Mouse (Mus musculus): ENCODE results near the gene Kcnma1. TPM values are rescaled to one million over a fixed set of nuclear protein-coding genes. Genes with fewer than 3 reads are reported as not detected.
A peak's percentile ranks its signal among the peaks of the same experiment; 100 is the strongest.

Gene Kcnma1
- polyA plus RNA-seq, 1 experiment from 2014 or later, result 7.8 TPM

DNA sequence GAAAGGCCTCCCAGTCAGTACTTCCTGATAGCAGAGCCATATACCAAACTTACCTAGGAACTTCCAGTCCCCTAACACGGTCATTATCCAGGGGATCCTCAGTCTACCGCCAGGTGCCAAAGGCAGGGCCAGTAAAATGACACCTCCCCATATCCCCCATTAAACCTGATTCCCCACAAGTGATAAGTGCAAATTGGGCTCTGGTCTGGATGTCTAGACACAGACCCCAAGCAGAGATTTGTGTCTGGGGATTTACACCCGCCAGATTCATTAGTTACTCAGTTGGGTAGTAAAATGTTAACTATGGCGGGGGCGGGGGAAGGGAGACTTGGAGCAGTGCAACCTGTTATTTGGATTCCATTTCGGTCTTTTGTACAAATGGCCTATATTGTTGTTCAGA, 562.6 kb downstream of the Kcnma1 start:
- H3K4me2 ChIP-seq, result no peak overlapping the region
- H3K9ac ChIP-seq, result no peak overlapping the region
- H3K36me3 ChIP-seq, result no peaks in the 10 kb centered on the region
- no peak for ATAC-seq (ENCODE audit: insufficient number of reproducible peaks, low FRiP score, low TSS enrichment, low read depth)
- no peak overlapping the region for H3K4me3 ChIP-seq
- no peaks in the 10 kb centered on the region for H3K9me3 ChIP-seq
- WGBS, result 29% methylated on average over 6 of the region's 6 CpGs
- no peak overlapping the region for H3K27ac ChIP-seq
- H3K4me1 ChIP-seq, result peaks cover 3% of the 10 kb centered on the region; the same call in 1 of the 2 replicates
- H3K27me3 ChIP-seq, result no peaks in the 10 kb centered on the region

DNA sequence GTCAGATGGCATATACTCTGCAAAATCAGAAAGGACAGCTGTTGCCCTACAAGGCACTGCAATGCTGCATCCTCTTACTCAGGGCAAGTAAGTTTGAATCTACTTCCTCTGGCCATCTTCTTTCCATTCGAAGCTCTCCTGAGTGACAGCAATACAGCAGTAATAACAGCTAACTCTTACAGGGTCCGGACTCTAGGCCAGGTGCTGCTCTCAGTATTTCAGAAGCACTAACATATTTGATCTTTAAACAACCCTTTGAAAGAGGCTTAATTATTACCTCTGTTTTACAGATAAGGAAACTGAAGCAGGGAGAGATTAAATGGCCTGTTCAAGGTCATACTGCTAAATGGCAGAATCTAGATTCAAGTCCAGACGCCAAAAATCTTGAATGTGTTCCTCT, 576.8 kb downstream of the Kcnma1 start:
- no peak overlapping the region for H3K9ac ChIP-seq
- WGBS, result 60% methylated on average over 3 of the region's 3 CpGs
- H3K36me3 ChIP-seq, result no peaks in the 10 kb centered on the region
- no peaks in the 10 kb centered on the region for H3K9me3 ChIP-seq
- no peaks in the 10 kb centered on the region; the same call in 1 of the 2 replicates for H3K4me1 ChIP-seq
- no peak for ATAC-seq (ENCODE audit: insufficient number of reproducible peaks, low FRiP score, low TSS enrichment, low read depth)
- H3K27me3 ChIP-seq, result no peaks in the 10 kb centered on the region
- no peak overlapping the region for H3K4me2 ChIP-seq
- H3K4me3 ChIP-seq, result no peak overlapping the region
- no peak overlapping the region for H3K27ac ChIP-seq

DNA sequence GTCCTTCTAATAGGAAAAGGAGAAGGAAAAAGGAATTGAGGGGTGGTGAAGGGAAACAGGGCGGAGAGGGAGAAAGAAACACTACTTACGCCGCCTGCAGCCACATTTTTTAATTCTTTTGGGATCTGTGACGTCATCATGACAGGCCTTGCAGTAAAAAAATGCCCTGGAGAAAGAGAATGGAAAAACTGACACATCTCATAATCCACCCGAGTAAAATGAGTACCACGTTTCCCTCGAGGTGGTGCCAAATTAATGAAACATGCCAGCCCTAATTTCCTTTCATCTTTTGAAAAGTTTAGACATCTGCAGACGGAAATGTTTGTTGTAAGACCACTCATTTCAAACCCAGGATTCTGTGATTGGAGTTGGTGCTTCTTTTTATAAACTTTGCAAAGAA, 578.4 kb downstream of the Kcnma1 start:
- ATAC-seq (ENCODE audit: insufficient number of reproducible peaks, low FRiP score, low TSS enrichment, low read depth), result no peak
- 26% methylated on average over 8 of the region's 8 CpGs for WGBS
- no peaks in the 10 kb centered on the region for H3K36me3 ChIP-seq
- H3K4me3 ChIP-seq, result no peak overlapping the region
- H3K4me2 ChIP-seq, result no peak overlapping the region
- H3K9ac ChIP-seq, result no peak overlapping the region
- H3K4me1 ChIP-seq, result no peaks in the 10 kb centered on the region; the same call in 1 of the 2 replicates
- no peaks in the 10 kb centered on the region for H3K9me3 ChIP-seq
- H3K27me3 ChIP-seq, result no peaks in the 10 kb centered on the region
- H3K27ac ChIP-seq, result no peak overlapping the region

DNA sequence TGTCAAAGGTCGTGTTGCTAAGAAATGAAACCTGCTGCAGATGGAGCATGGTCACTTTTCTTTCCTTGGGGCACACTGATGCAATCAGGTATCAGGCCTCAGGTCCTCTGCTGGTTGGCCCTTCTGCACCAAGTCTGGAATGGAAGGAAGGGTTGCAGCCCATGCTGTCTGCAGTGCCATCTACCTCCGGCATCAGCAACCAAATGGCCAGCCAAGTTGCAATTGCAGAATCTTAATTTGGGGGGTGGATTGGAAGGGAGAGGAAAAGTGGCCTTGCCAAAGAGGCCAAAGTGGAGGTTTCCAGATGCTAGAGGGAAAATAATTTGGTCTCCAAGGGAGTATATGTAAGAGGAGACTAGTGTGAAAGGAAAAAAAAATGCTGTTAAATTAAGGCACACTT, 584.3 kb downstream of the Kcnma1 start:
- 58% methylated on average over 2 of the region's 2 CpGs for WGBS
- peaks cover 8% of the 10 kb centered on the region; the same call in 1 of the 2 replicates for H3K4me1 ChIP-seq
- no peak overlapping the region for H3K4me2 ChIP-seq
- no peak for ATAC-seq (ENCODE audit: insufficient number of reproducible peaks, low FRiP score, low TSS enrichment, low read depth)
- H3K27ac ChIP-seq, result no peak overlapping the region
- H3K36me3 ChIP-seq, result no peaks in the 10 kb centered on the region
- H3K9me3 ChIP-seq, result no peaks in the 10 kb centered on the region
- H3K9ac ChIP-seq, result no peak overlapping the region
- no peaks in the 10 kb centered on the region for H3K27me3 ChIP-seq
- no peak overlapping the region for H3K4me3 ChIP-seq

DNA sequence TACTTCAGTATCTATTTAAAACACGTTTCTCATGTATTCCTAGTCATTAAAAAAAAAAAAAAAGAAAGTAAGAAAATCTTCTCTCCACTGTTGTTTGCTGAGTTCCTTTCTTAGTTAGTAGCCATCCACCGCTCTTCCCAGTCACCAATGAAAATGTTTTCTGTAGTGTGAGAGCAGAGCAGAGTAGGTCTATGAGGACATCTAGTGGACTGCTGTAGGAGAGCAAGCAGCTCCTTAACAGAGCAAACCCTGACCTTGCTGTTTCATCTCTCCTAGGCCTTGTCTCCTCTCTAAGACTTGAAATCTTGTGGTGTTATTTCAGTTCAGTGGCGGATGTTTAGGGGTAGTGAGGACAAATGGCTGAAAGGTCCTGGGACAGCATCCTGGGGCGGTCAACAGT, 585.2 kb downstream of the Kcnma1 start:
- Histone ChIP-seq H3K27ac (no peak overlapping the region), H3K4me1 (peaks cover 8% of the 10 kb centered on the region; the same call in 1 of the 2 replicates), H3K4me2 (no peak overlapping the region), H3K27me3 (no peaks in the 10 kb centered on the region), H3K9ac (no peak overlapping the region), H3K4me3 (no peak overlapping the region), H3K9me3 (no peaks in the 10 kb centered on the region), H3K36me3 (no peaks in the 10 kb centered on the region)
- ATAC-seq (ENCODE audit: insufficient number of reproducible peaks, low FRiP score, low TSS enrichment, low read depth), result no peak
- 35% methylated on average over 4 of the region's 4 CpGs for WGBS

DNA sequence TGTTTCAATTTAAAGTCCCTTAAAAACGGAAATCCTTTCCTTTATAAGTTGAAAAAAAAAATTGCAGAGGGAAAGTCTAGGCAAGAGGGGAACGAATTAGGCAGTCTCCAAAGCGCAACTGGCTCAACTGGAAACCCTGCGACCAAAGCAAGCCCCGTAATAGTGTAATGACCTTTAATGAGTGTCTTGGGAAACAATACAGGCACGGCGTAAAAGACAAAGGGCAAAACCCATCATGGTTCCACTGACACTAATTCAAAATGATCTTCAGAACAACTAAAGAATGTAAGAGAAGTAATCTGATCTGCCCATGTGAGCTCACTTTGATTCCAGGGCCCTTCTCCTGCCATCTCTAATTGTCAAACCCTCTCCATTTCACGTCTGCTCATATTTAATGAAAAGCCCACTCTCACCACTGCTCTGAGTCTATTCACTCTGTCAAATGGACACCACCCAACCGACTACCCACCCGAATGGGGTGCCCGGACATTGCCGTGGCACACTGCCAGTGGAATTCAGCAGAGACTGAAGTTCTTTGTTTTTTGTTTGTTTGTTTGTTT, 591.7 kb downstream of the Kcnma1 start:
- Histone ChIP-seq H3K4me1 (0 out of 2 replicates have a peak, but pooled peaks cover 2% of the 10 kb centered on the region), H3K9ac (no peak overlapping the region), H3K27ac (no peak overlapping the region), H3K36me3 (no peaks in the 10 kb centered on the region), H3K9me3 (no peaks in the 10 kb centered on the region), H3K4me3 (no peak overlapping the region), H3K27me3 (no peaks in the 10 kb centered on the region), H3K4me2 (no peak overlapping the region)
- WGBS, result 47% methylated on average over 12 of the region's 12 CpGs
- no peak for ATAC-seq (ENCODE audit: insufficient number of reproducible peaks, low FRiP score, low TSS enrichment, low read depth)

DNA sequence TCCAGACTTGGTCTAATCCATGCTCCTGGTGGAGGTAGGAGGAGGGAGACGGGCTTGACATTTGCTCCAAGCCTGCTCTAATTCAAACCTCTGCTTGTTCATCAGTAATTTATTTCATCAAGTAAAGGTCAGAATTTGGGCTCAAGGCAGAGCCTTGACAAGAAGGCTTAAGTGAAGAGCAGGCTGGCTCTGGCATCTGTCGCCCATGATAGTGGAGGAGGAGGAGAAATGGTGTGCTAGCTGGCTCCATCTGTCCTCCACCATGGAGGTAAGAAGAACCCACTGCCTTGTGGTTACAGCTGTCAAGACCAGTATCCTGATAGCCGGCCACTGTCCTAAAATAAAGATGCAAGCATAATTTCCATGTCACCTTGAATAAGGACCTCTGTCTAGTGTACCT, 595.3 kb downstream of the Kcnma1 start:
- Histone ChIP-seq H3K27me3 (no peaks in the 10 kb centered on the region), H3K4me2 (no peak overlapping the region), H3K27ac (no peak overlapping the region), H3K4me1 (no peaks in the 10 kb centered on the region), H3K36me3 (no peaks in the 10 kb centered on the region), H3K4me3 (no peak overlapping the region), H3K9ac (no peak overlapping the region), H3K9me3 (no peaks in the 10 kb centered on the region)
- no peak for ATAC-seq (ENCODE audit: insufficient number of reproducible peaks, low FRiP score, low TSS enrichment, low read depth)
- WGBS, result 84% methylated on average over 3 of the region's 3 CpGs

DNA sequence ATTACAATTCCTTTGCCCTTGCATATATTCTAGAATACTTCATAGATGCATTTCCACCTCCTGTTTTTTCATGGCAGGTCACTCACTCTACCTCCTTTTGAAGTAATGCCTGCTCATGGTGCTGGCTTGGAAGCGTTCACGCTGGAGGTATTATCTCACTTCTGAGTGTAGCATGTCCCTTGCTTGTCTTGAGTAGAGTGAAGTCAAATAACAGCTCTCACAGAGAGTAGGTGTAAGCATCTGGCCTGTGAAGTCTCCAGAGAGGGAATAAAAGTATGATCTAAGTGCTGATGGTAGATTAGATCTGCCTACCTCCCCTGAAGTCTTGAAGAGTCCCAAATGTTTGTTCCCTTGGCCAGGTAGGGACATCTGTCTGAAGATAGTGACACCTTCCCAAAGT, 607.2 kb downstream of the Kcnma1 start:
- Histone ChIP-seq H3K36me3 (no peaks in the 10 kb centered on the region), H3K9ac (no peak overlapping the region), H3K27me3 (no peaks in the 10 kb centered on the region), H3K27ac (no peak overlapping the region), H3K4me2 (no peak overlapping the region), H3K9me3 (no peaks in the 10 kb centered on the region), H3K4me3 (no peak overlapping the region), H3K4me1 (no peaks in the 10 kb centered on the region)
- WGBS, result 90% methylated on average over 2 of the region's 2 CpGs
- ATAC-seq (ENCODE audit: insufficient number of reproducible peaks, low FRiP score, low TSS enrichment, low read depth), result no peak

DNA sequence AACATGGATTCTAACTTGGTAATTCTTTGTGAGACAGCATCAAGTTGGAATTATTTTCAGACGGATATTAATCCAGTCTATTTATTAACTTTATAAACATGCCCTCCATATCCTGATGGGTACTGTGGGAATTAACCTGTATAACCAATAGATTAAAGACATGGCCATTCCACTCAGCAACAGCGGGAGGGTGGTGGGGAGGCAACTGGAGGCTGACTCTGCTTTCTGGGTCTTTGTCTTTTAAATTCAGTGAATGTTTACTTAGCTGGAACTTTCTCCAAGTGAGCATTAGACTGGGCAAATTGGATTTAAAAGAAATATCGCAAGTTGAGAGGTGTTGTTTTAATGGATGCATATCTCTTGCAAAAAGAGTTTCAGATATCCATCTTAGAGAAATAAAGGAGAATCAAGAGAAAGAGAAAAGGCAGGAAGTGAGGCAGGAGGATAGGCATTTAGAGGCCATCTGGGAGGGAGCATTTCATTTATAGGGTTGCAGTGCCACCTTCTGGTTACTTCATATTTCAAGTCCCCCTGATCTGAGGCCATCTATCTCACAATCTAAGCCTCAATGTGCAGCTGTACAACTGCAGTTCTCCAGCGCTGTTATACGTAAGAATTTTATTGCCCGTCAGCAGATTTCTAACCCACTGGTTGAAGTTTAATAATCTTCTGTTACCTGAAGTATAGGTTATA, 613.4 kb downstream of the Kcnma1 start:
- Histone ChIP-seq H3K36me3 (no peaks in the 10 kb centered on the region), H3K27me3 (no peaks in the 10 kb centered on the region), H3K4me2 (no peak overlapping the region), H3K4me1 (peaks cover 7% of the 10 kb centered on the region; the same call in 1 of the 2 replicates), H3K9ac (no peak overlapping the region), H3K9me3 (no peaks in the 10 kb centered on the region), H3K27ac (peak overlapping the region; percentile 38; the same call in 1 of the 2 replicates), H3K4me3 (no peak overlapping the region)
- peak; percentile 69 for ATAC-seq (ENCODE audit: insufficient number of reproducible peaks, low FRiP score, low TSS enrichment, low read depth)
- 10% methylated on average over 6 of the region's 6 CpGs for WGBS

DNA sequence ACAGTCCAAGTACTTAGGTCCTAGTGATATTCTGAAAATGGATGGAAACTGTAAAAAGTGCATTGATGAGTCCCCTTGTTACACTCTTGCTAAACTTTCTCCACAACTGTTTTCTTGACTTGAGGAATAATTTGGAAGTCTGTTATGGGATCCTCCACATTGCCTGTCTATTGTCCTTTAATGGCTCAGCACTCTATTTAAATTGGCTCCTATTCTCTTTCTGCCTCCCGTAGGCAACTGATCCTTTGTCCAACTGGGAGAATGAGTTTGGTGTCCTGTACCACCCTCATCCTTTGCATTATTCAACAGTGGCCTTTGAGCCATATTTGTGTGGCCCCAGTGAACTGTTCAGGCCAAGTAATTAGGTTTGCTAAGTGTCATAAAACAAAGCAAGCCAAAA, 616.6 kb downstream of the Kcnma1 start:
- H3K9ac ChIP-seq, result no peak overlapping the region
- H3K27me3 ChIP-seq, result no peaks in the 10 kb centered on the region
- H3K4me1 ChIP-seq, result peaks cover 7% of the 10 kb centered on the region; the same call in 1 of the 2 replicates
- H3K4me2 ChIP-seq, result no peak overlapping the region
- 60% methylated on average over 1 of the region's 1 CpGs for WGBS
- H3K4me3 ChIP-seq, result no peak overlapping the region
- no peak overlapping the region for H3K27ac ChIP-seq
- no peak for ATAC-seq (ENCODE audit: insufficient number of reproducible peaks, low FRiP score, low TSS enrichment, low read depth)
- no peaks in the 10 kb centered on the region for H3K9me3 ChIP-seq
- no peaks in the 10 kb centered on the region for H3K36me3 ChIP-seq

DNA sequence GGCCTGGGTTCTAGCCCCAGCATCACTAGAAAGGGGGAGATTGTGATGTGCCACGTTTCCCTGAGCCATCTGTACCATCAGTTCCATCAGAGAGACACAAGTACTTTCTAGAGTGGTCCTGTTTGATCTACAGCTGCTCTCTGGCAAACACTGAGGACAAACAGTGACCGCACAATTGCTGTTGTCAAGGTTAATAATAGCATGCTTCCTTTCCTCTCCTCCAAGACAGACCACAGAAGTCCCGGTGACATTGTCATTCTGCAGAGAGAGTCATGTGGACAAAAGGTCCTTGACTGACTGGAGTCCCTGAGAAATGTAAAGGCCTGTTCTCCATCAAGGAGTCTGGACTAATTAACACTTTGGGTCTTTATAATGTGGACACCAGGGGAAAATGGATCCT, 622.7 kb downstream of the Kcnma1 start:
- H3K27ac ChIP-seq, result no peak overlapping the region
- H3K27me3 ChIP-seq, result no peaks in the 10 kb centered on the region; the same call in 1 of the 2 replicates
- H3K4me2 ChIP-seq, result no peak overlapping the region
- no peaks in the 10 kb centered on the region for H3K9me3 ChIP-seq
- 66% methylated on average over 3 of the region's 3 CpGs for WGBS
- no peaks in the 10 kb centered on the region for H3K36me3 ChIP-seq
- no peak overlapping the region for H3K9ac ChIP-seq
- ATAC-seq (ENCODE audit: insufficient number of reproducible peaks, low FRiP score, low TSS enrichment, low read depth), result no peak
- peaks cover 10% of the 10 kb centered on the region for H3K4me1 ChIP-seq
- no peak overlapping the region for H3K4me3 ChIP-seq

DNA sequence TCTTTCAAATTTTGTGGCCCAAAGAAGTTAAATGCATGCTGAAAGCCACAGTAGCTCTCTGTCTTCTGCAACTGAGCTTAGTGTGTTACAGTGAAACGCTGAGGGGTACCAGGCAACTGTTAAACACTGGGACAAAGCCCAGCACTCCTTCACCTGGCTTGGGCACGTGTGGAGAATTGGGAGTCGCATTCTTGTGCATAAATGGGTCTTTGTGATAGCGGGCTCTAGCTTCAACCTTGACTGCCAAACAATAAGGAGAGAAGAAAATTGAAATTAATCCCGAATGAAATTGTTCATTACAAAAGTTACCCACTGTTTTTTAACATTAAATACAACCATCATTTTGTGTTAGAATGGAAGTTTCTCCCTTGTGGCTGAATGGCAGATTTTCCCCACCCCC, 623.5 kb downstream of the Kcnma1 start:
- H3K27ac ChIP-seq, result no peak overlapping the region
- H3K36me3 ChIP-seq, result no peaks in the 10 kb centered on the region
- no peak overlapping the region for H3K4me2 ChIP-seq
- ATAC-seq (ENCODE audit: insufficient number of reproducible peaks, low FRiP score, low TSS enrichment, low read depth), result no peak
- no peak overlapping the region for H3K9ac ChIP-seq
- WGBS, result 39% methylated on average over 5 of the region's 5 CpGs
- H3K27me3 ChIP-seq, result no peaks in the 10 kb centered on the region; the same call in 1 of the 2 replicates
- H3K4me1 ChIP-seq, result peaks cover 10% of the 10 kb centered on the region
- H3K4me3 ChIP-seq, result no peak overlapping the region
- no peaks in the 10 kb centered on the region for H3K9me3 ChIP-seq
